Mouse (Mus musculus) neural tube, embryonic 15.5 days (tissue): Measurements from ENCODE around the gene Znfx1. TPM values are rescaled to one million over a fixed set of nuclear protein-coding genes. Genes with fewer than 3 reads are reported as not detected.

Source experiments
- ATAC-seq: fragments of 200-750 bp; cut with Nextera tagmentation; 2 replicates; pipeline ENCODE4 v1.8.0; 2017; ENCODE audit warnings: mild to moderate bottlenecking, moderate TSS enrichment, moderate library complexity; ENCODE audit not compliant: low FRiP score
- H3K27ac ChIP-seq: fragments of 300-500 bp; sonication (generic); replicated peaks from 2 replicates; pipeline ENCODE4 v1.5.1; 2015; ENCODE audit warnings: mild to moderate bottlenecking, inconsistent platforms
- H3K27me3 ChIP-seq: fragments of 300-500 bp; sonication (generic); replicated peaks from 2 replicates; pipeline ENCODE4 v1.6.1; 2015; ENCODE audit warnings: inconsistent platforms
- H3K36me3 ChIP-seq: fragments of 300-500 bp; sonication (generic); 2 replicates; pipeline ENCODE4 v1.6.1; 2015; ENCODE audit warnings: inconsistent platforms
- H3K4me1 ChIP-seq: fragments of 300-500 bp; sonication (generic); 2 replicates; pipeline ENCODE4 v1.6.1; 2015; ENCODE audit warnings: inconsistent platforms
- H3K4me2 ChIP-seq: fragments of 300-500 bp; sonication (generic); 2 replicates; pipeline ENCODE4 v1.6.1; 2015; ENCODE audit warnings: inconsistent platforms, mild to moderate bottlenecking, moderate library complexity
- H3K4me3 ChIP-seq: fragments of 300-500 bp; sonication (generic); replicated peaks from 2 replicates; pipeline ENCODE4 v1.5.1; 2015; ENCODE audit warnings: mild to moderate bottlenecking, inconsistent platforms
- H3K9ac ChIP-seq: fragments of 300-500 bp; sonication (generic); replicated peaks from 2 replicates; pipeline ENCODE4 v1.6.1; 2015; ENCODE audit warnings: mild to moderate bottlenecking, inconsistent platforms
- H3K9me3 ChIP-seq: fragments of 300-500 bp; sonication (generic); replicated peaks from 2 replicates; pipeline ENCODE4 v1.6.1; 2016; ENCODE audit warnings: inconsistent platforms
- WGBS: fragments of 180-500 bp; shearing (Covaris S2); methylation state at CpG from one replicate; pipeline ENCODE4 v1.1.7; 2015; ENCODE audit warnings: mixed read lengths; 5-methylcytosine and 5-hydroxymethylcytosine counted together
- polyA plus RNA-seq: library from polyadenylated mRNA; unstranded; fragments of >200 nt; fragmentation: Nextera tagmentation; extraction: Ambion mirVana; gene quantifications from 2 replicates; pipeline ENCODE4 v1.2.1, GENCODE M21; 2015

Gene Znfx1
- polyA plus RNA-seq, 1 experiment from 2014 or later, result 8.8 TPM

GRCm38 (mm10) chr2:167070341-167070740 is 7.5 kb upstream of the Znfx1 start:
- WGBS, result 51% methylated on average over 6 of the region's 6 CpGs
- Histone ChIP-seq H3K4me1 (peaks cover 24% of the 10 kb centered on the region), H3K27ac (0 out of 2 replicates have a peak overlapping the region, but pooled peaks have one; percentile 89), H3K9ac (no peak overlapping the region), H3K9me3 (no peaks in the 10 kb centered on the region), H3K27me3 (no peaks in the 10 kb centered on the region), H3K4me3 (no peak overlapping the region), H3K4me2 (no peak overlapping the region), H3K36me3 (peaks cover 18% of the 10 kb centered on the region)
- ATAC-seq, result no peak

GRCm38 (mm10) chr2:167067575-167067974 is 4.8 kb upstream of the Znfx1 start:
- 50% methylated on average over 6 of the region's 6 CpGs for whole genome bisulfite sequencing
- no peak for ATAC-seq
- Histone ChIP-seq H3K9ac (no peak overlapping the region), H3K36me3 (peaks cover 25% of the 10 kb centered on the region), H3K27me3 (no peaks in the 10 kb centered on the region), H3K4me1 (peaks cover 37% of the 10 kb centered on the region), H3K4me3 (no peak overlapping the region), H3K9me3 (no peaks in the 10 kb centered on the region), H3K4me2 (no peak overlapping the region), H3K27ac (0 out of 2 replicates have a peak overlapping the region, but pooled peaks have one; percentile 9)

- H3K4me1 ChIP-seq, result peaks cover 36% of the 10 kb centered on the region
- 33% methylated on average over 6 of the region's 6 CpGs for WGBS
- H3K4me3 ChIP-seq, result no peak overlapping the region
- ATAC-seq, result no peak
- no peaks in the 10 kb centered on the region for H3K9me3 ChIP-seq
- no peaks in the 10 kb centered on the region for H3K27me3 ChIP-seq
- no peak overlapping the region for H3K4me2 ChIP-seq
- H3K36me3 ChIP-seq, result peaks cover 25% of the 10 kb centered on the region
- H3K27ac ChIP-seq, result no peak overlapping the region
- H3K9ac ChIP-seq, result no peak overlapping the region
These were observed 4.0 kb upstream of the Znfx1 start for GRCm38 (mm10) chr2:167066528-167067516.

- no peak for ATAC-seq
- H3K4me3 ChIP-seq, result no peak overlapping the region
- peaks cover 25% of the 10 kb centered on the region for H3K36me3 ChIP-seq
- no peak overlapping the region for H3K27ac ChIP-seq
- peaks cover 39% of the 10 kb centered on the region for H3K4me1 ChIP-seq
- WGBS, result 65% methylated on average over 1 of the region's 1 CpGs
- H3K27me3 ChIP-seq, result no peaks in the 10 kb centered on the region
- H3K9ac ChIP-seq, result no peak overlapping the region
- H3K4me2 ChIP-seq, result 0 out of 2 replicates have a peak overlapping the region, but pooled peaks have one; percentile 73
- no peaks in the 10 kb centered on the region for H3K9me3 ChIP-seq
These were observed 3.2 kb upstream of the Znfx1 start for GRCm38 (mm10) chr2:167066031-167066430.

GRCm38 (mm10) chr2:167064601-167065295 is 1.9 kb upstream of the Znfx1 start:
- H3K9me3 ChIP-seq, result no peaks in the 10 kb centered on the region
- H3K27ac ChIP-seq, result peak overlapping the region; percentile 4; the same call in 1 of the 2 replicates
- H3K36me3 ChIP-seq, result peaks cover 25% of the 10 kb centered on the region
- WGBS, result 23% methylated on average over 9 of the region's 9 CpGs
- peaks cover 43% of the 10 kb centered on the region for H3K4me1 ChIP-seq
- H3K9ac ChIP-seq, result peak overlapping the region; percentile 53
- no peak for ATAC-seq
- peak overlapping the region; percentile 73 for H3K4me2 ChIP-seq
- peak overlapping the region; percentile 88 for H3K4me3 ChIP-seq
- no peaks in the 10 kb centered on the region for H3K27me3 ChIP-seq

GRCm38 (mm10) chr2:167063906-167064496 is 1.2 kb upstream of the Znfx1 start:
- peak overlapping the region; percentile 90 for H3K9ac ChIP-seq
- peaks cover 25% of the 10 kb centered on the region for H3K36me3 ChIP-seq
- peak overlapping the region; percentile 88 for H3K4me3 ChIP-seq
- 2% methylated on average over 7 of the region's 7 CpGs for WGBS
- peak overlapping the region; percentile 95 for H3K27ac ChIP-seq
- H3K9me3 ChIP-seq, result no peaks in the 10 kb centered on the region
- H3K4me1 ChIP-seq, result peaks cover 46% of the 10 kb centered on the region
- peak overlapping the region; percentile 73 for H3K4me2 ChIP-seq
- no peak for ATAC-seq
- no peaks in the 10 kb centered on the region for H3K27me3 ChIP-seq

- peak overlapping the region; percentile 88 for H3K4me3 ChIP-seq
- peaks cover 33% of the 10 kb centered on the region for H3K36me3 ChIP-seq
- peaks cover 46% of the 10 kb centered on the region for H3K4me1 ChIP-seq
- H3K9ac ChIP-seq, result peak overlapping the region; percentile 96
- H3K4me2 ChIP-seq, result peak overlapping the region; percentile 83
- H3K9me3 ChIP-seq, result no peaks in the 10 kb centered on the region
- peak; percentile 88 for ATAC-seq
- 0% methylated on average over 20 of the region's 60 CpGs for WGBS
- peak overlapping the region; percentile 95 for H3K27ac ChIP-seq
- no peaks in the 10 kb centered on the region for H3K27me3 ChIP-seq
These were observed 311 bp downstream of the Znfx1 start for GRCm38 (mm10) chr2:167062497-167062911.

- Histone ChIP-seq H3K36me3 (peaks cover 36% of the 10 kb centered on the region), H3K9ac (peak overlapping the region; percentile 96), H3K4me1 (peaks cover 46% of the 10 kb centered on the region), H3K4me3 (peak overlapping the region; percentile 88), H3K27me3 (no peaks in the 10 kb centered on the region), H3K27ac (0 out of 2 replicates have a peak overlapping the region, but pooled peaks have one; percentile 33), H3K9me3 (no peaks in the 10 kb centered on the region), H3K4me2 (peak overlapping the region; percentile 83)
- no peak for ATAC-seq
- 22% methylated on average over 11 of the region's 11 CpGs for WGBS
These were observed 1.3 kb downstream of the Znfx1 start for GRCm38 (mm10) chr2:167061381-167062034.

GRCm38 (mm10) chr2:167060761-167061160 is 2.1 kb downstream of the Znfx1 start:
- Histone ChIP-seq H3K9me3 (no peaks in the 10 kb centered on the region), H3K4me2 (peak overlapping the region; percentile 83; the same call in 1 of the 2 replicates), H3K9ac (0 out of 2 replicates have a peak overlapping the region, but pooled peaks have one; percentile 14), H3K4me3 (no peak overlapping the region), H3K4me1 (peaks cover 43% of the 10 kb centered on the region), H3K27ac (no peak overlapping the region), H3K36me3 (peaks cover 37% of the 10 kb centered on the region), H3K27me3 (no peaks in the 10 kb centered on the region)
- no peak for ATAC-seq

GRCm38 (mm10) chr2:167060360-167060759 is 2.5 kb downstream of the Znfx1 start:
- Histone ChIP-seq H3K27ac (no peak overlapping the region), H3K4me2 (no peak overlapping the region), H3K27me3 (no peaks in the 10 kb centered on the region), H3K9me3 (no peaks in the 10 kb centered on the region), H3K9ac (0 out of 2 replicates have a peak overlapping the region, but pooled peaks have one; percentile 9), H3K4me3 (no peak overlapping the region), H3K4me1 (peaks cover 43% of the 10 kb centered on the region), H3K36me3 (peaks cover 36% of the 10 kb centered on the region)
- ATAC-seq, result no peak
- WGBS, result 67% methylated on average over 3 of the region's 3 CpGs

- peaks cover 36% of the 10 kb centered on the region for H3K36me3 ChIP-seq
- peaks cover 43% of the 10 kb centered on the region for H3K4me1 ChIP-seq
- no peaks in the 10 kb centered on the region for H3K9me3 ChIP-seq
- no peak for ATAC-seq
- H3K9ac ChIP-seq, result 0 out of 2 replicates have a peak overlapping the region, but pooled peaks have one; percentile 9
- no peaks in the 10 kb centered on the region for H3K27me3 ChIP-seq
- H3K27ac ChIP-seq, result no peak overlapping the region
- 66% methylated on average over 12 of the region's 12 CpGs for WGBS
- H3K4me2 ChIP-seq, result no peak overlapping the region
- H3K4me3 ChIP-seq, result no peak overlapping the region
These were observed 2.9 kb downstream of the Znfx1 start for GRCm38 (mm10) chr2:167059960-167060359.
